Mouse (Mus musculus) naive thymus-derived CD4-positive, alpha-beta T cell, adult 5 months (primary cell): Measurements from ENCODE around the gene Il4. TPM values are rescaled to one million over a fixed set of nuclear protein-coding genes. Genes with fewer than 3 reads are reported as not detected.

Experiments used
- polyA plus RNA-seq: library from polyadenylated mRNA; unstranded; fragments of 100-300 nt; shearing (Covaris generic); gene quantifications from one replicate; pipeline ENCODE4 v1.2.1, GENCODE M21; 2017

The Il4 gene
- not detected for polyA plus RNA-seq

DNA sequence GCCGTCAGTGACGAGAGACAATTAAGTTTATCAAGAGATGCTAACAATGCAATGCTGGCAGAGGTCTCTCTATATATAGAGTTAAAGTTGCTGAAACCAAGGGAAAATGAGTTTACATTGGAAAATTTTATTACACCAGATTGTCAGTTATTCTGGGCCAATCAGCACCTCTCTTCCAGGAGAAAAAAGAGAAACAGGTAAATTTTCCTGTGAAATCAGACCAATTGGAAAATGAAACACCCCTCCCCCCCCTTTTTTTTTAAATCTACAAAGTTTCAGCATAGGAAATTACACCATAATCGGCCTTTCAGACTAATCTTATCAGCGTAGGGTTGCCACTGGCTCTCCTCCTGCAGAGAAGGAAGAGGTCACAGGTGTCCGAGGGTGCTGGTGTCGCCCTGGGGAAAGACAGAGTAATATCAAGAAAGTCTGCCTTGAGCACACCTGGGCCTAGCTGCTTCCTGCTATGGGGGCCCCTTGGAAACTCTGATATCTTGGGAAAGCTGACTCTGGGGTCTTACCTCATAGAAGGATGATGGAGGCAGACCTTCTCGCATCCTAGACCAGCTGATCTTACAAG lies at the start of gene Il4:
TSS of gene Il4 (minus strand) at position 51 of the 580 bp plus-strand sequence.

DNA sequence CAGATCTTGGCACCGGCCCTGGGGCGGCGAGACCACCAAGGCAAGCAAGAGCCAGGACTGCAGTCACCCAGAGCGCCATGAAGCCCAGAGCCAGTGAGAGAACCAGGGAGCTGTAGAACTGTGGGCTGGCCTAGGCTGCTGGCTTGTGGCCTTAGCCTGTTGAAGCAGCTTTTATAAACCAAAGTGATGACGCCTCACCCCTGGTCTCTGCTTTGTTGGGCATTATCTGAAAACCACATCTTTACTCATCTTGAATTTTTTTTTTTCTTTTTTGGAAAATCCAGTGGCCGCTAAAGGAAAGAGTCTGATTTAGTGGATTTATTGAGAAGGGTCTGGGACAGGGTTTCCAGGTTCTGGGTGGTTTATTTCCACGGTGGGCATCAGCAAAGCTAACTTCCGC lies 16.1 kb upstream of the Il4 start, which contains the start of gene Il13:
TSS of gene Il13 (minus strand) at position 147 of the 400 bp plus-strand sequence.

DNA sequence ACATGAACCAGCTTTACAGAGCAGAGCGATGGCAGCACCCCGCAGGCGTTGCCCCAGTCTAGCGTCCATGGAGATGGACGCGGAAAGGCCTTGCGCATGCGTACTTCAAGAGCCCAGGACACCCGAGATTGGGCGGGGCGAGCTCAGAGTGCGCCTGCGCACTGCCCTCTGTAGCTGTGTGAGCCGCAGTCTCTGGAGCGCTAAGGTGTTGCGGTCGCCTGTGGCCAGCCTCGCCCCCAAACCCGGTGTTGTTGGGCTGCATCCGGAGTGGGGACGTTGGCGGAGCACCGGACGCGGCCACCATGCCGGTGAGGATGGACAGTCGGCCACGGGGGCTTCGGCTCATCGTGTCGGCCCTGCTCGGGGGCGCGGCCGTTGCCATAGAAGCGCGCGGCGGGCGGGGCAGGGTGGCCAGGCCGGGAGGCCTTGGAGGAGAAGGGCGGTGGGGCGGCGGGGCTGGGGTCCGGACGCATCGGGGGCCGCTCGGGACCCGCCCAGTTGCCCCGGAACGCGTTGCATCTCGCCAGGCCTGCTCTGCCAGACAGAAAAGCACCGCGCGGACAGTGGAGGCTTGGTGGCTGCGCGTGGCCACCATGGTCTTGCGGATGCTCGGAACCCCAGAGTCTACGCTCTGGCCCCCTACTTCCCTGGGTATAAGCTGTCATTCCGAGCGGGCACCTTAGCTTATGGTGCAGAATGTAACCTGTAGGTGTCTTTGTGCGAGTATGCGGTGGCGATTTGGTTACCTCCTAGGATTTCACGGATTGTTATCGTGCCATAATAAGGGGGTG lies 51.0 kb downstream of the Il4 start, which contains the start of gene Kif3a:
TSS of gene Kif3a (plus strand) at position 156 of the 791 bp plus-strand sequence.

Other genes with a start within 250 kb of the Il4 start
- not detected for gene Leap2, start 195.5 kb downstream of the Il4 start, polyA plus RNA-seq
- 222 TPM for gene Uqcrq, start 187.8 kb downstream of the Il4 start, polyA plus RNA-seq
- gene Gdf9, start 187.6 kb downstream of the Il4 start, polyA plus RNA-seq = 0.27 TPM
- gene Gm10447, start 161.6 kb downstream of the Il4 start, polyA plus RNA-seq = not detected
- gene Shroom1, start 161.5 kb downstream of the Il4 start, polyA plus RNA-seq = not detected
- not detected for gene Gm9837, start 148.2 kb downstream of the Il4 start, polyA plus RNA-seq
- not detected for gene Gm9945, start 138.5 kb downstream of the Il4 start, polyA plus RNA-seq
- not detected for gene Sowaha, start 138.4 kb downstream of the Il4 start, polyA plus RNA-seq
- 1.2 TPM for gene Sept8, start 99.4 kb downstream of the Il4 start, polyA plus RNA-seq
- 8.3 TPM for gene Kif3a, start 51.3 kb downstream of the Il4 start, polyA plus RNA-seq
- gene Il13, start 16.0 kb upstream of the Il4 start, polyA plus RNA-seq = not detected
- gene Rad50, start 88.7 kb upstream of the Il4 start, polyA plus RNA-seq = 29.6 TPM
- gene Il5, start 102.1 kb upstream of the Il4 start, polyA plus RNA-seq = not detected
- gene Irf1, start 151.3 kb upstream of the Il4 start, polyA plus RNA-seq = 501 TPM
- 5.7 TPM for gene Gm17334, start 154.5 kb upstream of the Il4 start, polyA plus RNA-seq
- 15.7 TPM for gene Gm12216, start 240.6 kb upstream of the Il4 start, polyA plus RNA-seq